Mouse (Mus musculus) forelimb bud, embryonic 11.5 days (tissue): ENCODE results near the gene Tcf7.

Experiments used
- DNase-seq: peaks from one replicate; pipeline ENCODE4 v3.0.0-alpha.2; 2012; ENCODE audit warnings: low read depth, low spot score

The Tcf7 gene

DNA sequence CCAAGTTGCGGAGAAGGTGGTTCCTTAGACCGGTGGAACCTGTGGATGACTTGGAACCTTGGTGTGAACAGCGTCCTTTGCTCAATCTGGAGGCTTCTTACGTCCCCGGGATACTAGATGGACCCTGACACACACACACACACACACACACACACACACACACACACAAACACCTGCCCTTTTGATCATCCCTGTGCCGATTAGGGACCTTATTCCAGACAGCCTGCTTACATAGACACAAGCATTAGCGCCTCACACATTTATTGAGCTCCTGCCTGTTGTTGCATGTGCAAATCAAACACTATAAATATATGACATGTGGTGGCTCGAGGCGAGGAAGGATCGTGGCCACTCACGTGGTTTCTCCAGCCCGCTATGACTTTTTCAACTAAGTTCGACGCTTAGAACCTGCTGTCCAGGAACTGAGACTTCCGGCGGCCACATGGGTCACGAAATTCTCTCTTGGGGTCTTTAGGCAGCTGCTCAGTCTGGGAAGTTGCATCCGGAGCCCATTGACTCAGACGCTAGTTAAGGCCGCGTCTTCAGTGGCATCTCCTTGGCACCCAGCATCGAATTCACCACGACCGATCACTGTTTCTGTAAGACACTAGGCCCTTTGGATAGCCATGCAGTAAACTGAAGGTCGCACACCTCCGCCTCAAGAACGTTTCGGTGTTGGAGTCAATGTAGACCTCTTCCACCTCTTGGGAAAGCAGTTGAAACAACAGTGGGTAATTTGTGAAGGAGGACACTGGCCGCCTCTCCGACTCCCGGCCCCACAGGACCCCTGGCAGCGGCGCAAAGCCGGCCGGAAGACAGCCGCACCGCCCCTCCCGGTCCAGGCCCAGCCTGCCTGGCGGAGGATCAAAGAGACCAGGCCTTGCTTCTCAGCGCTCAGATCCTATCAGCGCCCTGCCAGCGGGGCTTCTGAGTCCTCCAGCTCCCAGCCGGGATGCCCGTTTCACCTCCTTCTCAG lies 1.1 kb upstream of the Tcf7 start:
- DNase-seq, result no peak

DNA sequence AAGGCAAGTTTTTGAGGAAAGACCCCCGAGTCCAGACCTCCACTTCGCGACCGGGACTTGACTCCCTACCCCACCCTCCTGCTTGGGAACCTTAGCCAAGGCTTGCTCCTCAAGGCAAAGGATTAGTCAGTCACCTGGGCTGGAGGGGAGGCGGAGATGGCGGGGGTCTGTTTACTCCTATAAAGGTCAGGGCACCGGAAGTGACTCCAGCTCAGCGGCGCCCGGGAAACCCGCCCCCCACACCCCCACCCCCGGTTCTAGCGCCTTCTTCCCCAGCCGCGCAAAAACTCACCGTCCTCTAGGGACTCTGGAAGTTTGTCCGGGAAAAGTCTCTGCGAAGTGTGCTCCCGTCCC lies 417 bp downstream of the Tcf7 start:
- DNase-seq, result peak; percentile 24

GRCm38 (mm10) chr11:52281568-52282328 lies 1.1 kb downstream of the Tcf7 start:
- no peak for DNase-seq

GRCm38 (mm10) chr11:52280566-52281455 lies 2.0 kb downstream of the Tcf7 start:
- no peak for DNase-seq

DNA sequence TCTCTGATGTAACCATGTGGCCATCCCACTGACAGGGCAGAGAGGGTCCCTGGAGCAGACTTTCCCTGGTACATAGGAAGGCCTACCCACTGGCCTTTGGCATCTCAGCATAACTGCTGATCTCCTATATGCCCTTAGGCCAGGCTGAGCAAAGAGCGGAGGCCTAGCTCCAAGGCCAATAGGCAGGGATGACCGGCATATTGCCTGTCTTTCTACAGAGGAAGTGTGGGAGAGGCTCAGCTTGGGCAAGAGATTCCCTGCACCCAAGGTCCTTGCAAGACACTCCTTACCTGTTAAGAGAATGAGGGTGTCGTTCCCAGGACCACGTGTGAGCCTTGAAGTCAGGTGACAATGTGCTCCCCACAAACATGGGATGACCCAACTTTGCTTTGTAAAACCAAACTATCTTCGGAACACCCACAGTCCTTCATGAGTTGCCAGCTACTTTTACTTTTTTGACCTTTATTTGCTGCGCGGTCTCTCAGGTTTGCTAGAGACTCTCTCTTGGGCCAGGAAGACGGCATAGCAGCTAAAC lies 3.1 kb downstream of the Tcf7 start:
- DNase-seq, result no peak

DNA sequence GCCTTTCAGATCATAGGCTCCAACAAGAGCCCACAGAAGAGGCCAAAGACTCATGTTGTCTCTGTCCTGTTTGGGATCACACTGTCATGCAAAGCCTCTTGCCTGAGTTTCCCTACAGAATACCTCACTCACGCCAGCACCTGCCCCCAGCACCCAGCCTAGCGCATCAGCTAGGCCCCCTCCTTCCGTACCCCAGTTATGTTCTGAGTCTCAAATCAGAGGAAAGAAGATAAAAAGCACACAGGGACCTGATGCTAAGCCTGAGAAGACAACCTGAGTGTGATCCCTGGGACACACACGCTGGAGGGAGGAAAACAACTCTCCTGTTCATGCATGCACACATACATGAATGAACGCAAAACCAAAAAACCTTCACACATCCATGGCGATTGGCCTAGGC lies 3.8 kb downstream of the Tcf7 start:
- no peak for DNase-seq

DNA sequence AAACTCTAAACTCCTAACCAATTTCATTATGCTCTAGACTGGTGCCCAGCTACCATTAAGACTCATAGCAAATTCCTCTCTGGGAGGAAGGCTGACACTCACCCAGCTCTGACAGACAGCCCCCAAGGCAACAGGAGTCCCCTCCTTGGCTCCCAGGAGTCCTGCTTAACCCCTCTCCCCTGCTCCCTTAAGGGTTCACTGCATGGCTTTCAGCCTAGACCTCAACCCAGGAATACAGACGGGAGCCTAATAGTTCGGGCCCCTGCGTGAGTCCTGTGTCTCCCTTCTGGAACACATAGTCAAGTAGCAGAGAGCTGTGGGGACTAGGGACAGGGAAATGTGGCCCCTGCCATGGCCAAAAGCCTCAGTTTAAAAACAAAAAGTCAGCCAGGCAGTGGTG lies 4.7 kb downstream of the Tcf7 start:
- DNase-seq, result no peak

DNA sequence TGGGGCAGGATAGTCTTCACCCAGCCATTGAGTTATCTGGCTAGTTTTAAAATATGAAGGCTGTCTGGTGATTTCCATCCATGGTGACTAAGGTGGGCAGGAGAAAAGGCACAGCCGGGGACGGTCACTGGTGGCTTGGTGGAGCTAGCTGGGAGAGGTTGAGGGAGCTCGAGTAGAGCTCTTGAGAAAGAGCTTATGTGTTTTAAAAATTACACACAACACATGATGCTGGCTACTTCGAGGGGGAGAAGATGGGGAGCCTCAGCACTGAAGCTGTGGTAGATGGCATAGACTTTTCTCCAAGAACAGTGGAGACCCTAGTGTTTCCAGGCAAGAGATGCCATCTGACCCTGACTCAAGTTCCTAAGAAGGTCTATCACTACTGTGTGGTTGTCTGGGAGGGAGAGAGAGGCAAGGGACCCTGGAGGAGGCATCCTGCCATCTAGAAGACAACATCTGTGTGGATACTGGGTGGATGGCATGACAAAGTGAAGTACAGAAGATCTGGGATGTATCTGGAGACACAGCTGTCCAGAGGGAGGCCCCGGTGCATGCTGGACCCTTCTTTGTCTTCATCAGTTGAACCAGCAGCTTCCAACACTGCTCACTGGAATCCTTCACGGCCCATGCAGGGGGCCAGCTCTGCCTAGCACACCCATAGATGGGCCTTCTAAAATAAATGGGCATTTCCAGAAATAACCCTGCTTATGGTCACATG lies 5.2 kb downstream of the Tcf7 start:
- DNase-seq, result no peak

- no peak for DNase-seq
These were observed 5.8 kb downstream of the Tcf7 start for GRCm38 (mm10) chr11:52276961-52277391.

DNA sequence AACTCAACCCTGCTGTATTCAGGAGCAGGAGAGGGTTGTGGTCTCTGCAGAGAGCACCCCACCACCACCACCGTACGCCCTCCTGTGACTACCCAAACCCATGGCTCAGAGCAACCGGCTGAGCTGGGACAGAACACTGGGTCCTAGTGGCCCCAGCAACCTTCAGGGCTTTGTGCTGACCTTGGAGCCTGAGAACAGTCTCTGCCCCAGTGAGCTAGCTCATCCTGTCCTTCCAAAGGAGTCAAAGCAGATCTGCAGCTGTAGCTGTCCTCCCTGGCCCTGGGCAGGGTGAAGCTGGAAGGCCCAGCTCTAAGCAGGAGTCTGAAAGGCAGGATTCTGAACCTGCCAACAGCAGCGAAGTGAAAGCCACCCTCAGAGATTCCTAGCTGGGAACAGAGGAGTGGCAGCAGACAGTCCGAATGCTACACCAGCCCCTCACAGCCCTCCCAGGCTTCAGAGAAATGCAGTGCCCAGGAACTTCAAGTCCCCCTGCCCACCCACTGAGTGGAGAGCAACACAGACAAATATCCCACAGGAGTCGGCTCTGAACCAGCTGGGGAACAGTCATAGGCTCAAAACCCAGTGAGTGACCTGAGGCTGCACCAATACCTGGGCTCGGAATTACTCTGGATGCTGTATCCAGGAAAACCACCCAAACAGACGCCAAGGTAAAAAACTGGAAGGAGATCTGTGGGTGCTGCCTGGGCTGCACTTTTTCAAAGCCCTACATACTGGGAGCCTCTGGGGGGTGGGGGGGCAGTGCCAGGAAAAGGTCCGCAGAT lies 6.8 kb downstream of the Tcf7 start:
- no peak for DNase-seq

- DNase-seq, result no peak
These were observed 7.4 kb downstream of the Tcf7 start for GRCm38 (mm10) chr11:52275366-52275765.

- no peak for DNase-seq
These were observed 8.2 kb downstream of the Tcf7 start for GRCm38 (mm10) chr11:52274456-52275112.

- no peak for DNase-seq
These were observed 8.9 kb downstream of the Tcf7 start for GRCm38 (mm10) chr11:52273942-52274330.

GRCm38 (mm10) chr11:52273183-52273941 lies 9.5 kb downstream of the Tcf7 start:
- no peak for DNase-seq

DNA sequence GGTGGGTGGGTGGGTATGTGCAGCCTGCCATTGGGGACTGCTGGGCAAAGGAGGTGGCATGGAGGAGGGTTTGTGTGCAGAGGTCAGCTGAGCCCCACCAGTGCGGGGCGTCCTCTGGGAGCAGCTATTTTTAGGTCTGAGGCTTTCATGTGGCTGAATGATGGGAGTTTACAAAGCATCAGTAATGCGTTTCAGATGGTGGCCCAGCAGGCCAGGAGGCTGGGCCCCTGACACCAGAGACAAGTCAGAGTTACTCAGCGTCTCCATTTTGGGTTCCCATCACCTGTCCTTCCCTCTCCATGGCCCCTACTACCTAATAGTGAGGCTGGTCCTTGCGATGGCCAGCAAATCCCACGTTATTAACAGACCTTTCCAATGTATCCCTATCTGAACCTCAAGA lies 10.2 kb downstream of the Tcf7 start:
- peak; percentile 11 for DNase-seq

GRCm38 (mm10) chr11:52271765-52272495 lies 10.9 kb downstream of the Tcf7 start:
- no peak for DNase-seq

DNA sequence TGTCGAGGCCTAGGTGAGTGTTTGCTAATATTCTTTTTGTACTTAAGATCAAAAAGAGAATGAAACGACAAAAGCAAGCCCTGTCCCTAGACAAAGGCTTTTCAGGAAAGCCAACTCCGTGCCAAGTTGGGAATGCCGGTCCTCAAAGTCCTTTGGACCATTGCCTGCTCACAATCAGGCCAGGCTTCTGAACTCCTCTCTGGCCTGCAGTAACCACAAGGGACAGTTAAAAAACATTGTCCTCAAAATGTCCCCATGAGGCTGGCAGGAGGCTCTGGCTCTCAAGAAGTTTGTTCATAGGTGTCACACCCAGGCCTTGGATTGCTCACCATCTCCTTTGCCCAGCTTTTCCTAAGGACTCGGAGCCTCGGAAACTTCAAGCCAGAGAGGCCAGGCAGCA lies 13.0 kb downstream of the Tcf7 start:
- DNase-seq, result no peak
